Mouse (Mus musculus) embryonic facial prominence, embryonic 12.5 days (tissue): Measurements from ENCODE around the gene Hpca. TPM values are rescaled to one million over a fixed set of nuclear protein-coding genes. Genes with fewer than 3 reads are reported as not detected.

Experiments used
- ATAC-seq: fragments of 200-750 bp; cut with Nextera tagmentation; 2 replicates; pipeline ENCODE4 v1.8.0; 2017; ENCODE audit not compliant: insufficient number of reproducible peaks, insufficient read depth, low FRiP score, low TSS enrichment
- H3K27ac ChIP-seq: fragments of 300-500 bp; sonication (generic); 2 replicates; pipeline ENCODE4 v1.5.1; 2016; ENCODE audit warnings: mild to moderate bottlenecking
- H3K27me3 ChIP-seq: fragments of 300-500 bp; sonication (generic); 2 replicates; pipeline ENCODE4 v1.6.1; 2016; ENCODE audit warnings: mild to moderate bottlenecking, moderate library complexity
- H3K36me3 ChIP-seq: fragments of 300-500 bp; sonication (generic); 2 replicates; pipeline ENCODE4 v1.6.1; 2016; ENCODE audit warnings: mild to moderate bottlenecking
- H3K4me1 ChIP-seq: fragments of 300-500 bp; sonication (generic); 2 replicates; pipeline ENCODE4 v1.6.1; 2016
- H3K4me2 ChIP-seq: fragments of 300-500 bp; sonication (generic); replicated peaks from 2 replicates; pipeline ENCODE4 v1.6.1; 2016; ENCODE audit warnings: mild to moderate bottlenecking, moderate library complexity
- H3K4me3 ChIP-seq: fragments of 300-500 bp; sonication (generic); 2 replicates; pipeline ENCODE4 v1.5.1; 2016; ENCODE audit warnings: mild to moderate bottlenecking
- H3K9ac ChIP-seq: fragments of 300-500 bp; sonication (generic); 2 replicates; pipeline ENCODE4 v1.6.1; 2016; ENCODE audit warnings: mild to moderate bottlenecking, moderate library complexity
- H3K9me3 ChIP-seq: fragments of 300-500 bp; sonication (generic); 2 replicates; pipeline ENCODE4 v1.6.1; 2016; ENCODE audit warnings: mild to moderate bottlenecking, moderate library complexity
- WGBS: fragments of 180-500 bp; shearing (Covaris S2); methylation state at CpG from one replicate; pipeline ENCODE4 v1.1.7; 2016; 5-methylcytosine and 5-hydroxymethylcytosine counted together
- polyA plus RNA-seq: library from polyadenylated mRNA; unstranded; fragments of >200 nt; fragmentation: Nextera tagmentation; extraction: Ambion mirVana; gene quantifications from 2 replicates; pipeline ENCODE4 v1.2.1, GENCODE M21; 2016

Gene Hpca
- polyA plus RNA-seq = 3.6 and 4.7 TPM in 2 replicates

- H3K9me3 ChIP-seq = no peaks in the 10 kb centered on the region
- H3K27me3 ChIP-seq = peaks cover 64% of the 10 kb centered on the region
- ATAC-seq = no peak
- H3K36me3 ChIP-seq = no peaks in the 10 kb centered on the region
- H3K27ac ChIP-seq = no peak within 1 kb of the TSS
- H3K4me3 ChIP-seq = peak within 1 kb of the TSS; percentile 39
- under 1% methylated on average over 17 of the region's 17 CpGs for WGBS
- peak within 1 kb of the TSS; percentile 22 for H3K9ac ChIP-seq
- peak within 1 kb of the TSS; percentile 97 for H3K4me2 ChIP-seq
- H3K4me1 ChIP-seq = peaks cover 32% of the 10 kb centered on the region
Observed at GRCm38 (mm10) chr4:129121569-129122086, at the start of gene Hpca. Hpca (minus strand) TSS chr4:129122036.

DNA sequence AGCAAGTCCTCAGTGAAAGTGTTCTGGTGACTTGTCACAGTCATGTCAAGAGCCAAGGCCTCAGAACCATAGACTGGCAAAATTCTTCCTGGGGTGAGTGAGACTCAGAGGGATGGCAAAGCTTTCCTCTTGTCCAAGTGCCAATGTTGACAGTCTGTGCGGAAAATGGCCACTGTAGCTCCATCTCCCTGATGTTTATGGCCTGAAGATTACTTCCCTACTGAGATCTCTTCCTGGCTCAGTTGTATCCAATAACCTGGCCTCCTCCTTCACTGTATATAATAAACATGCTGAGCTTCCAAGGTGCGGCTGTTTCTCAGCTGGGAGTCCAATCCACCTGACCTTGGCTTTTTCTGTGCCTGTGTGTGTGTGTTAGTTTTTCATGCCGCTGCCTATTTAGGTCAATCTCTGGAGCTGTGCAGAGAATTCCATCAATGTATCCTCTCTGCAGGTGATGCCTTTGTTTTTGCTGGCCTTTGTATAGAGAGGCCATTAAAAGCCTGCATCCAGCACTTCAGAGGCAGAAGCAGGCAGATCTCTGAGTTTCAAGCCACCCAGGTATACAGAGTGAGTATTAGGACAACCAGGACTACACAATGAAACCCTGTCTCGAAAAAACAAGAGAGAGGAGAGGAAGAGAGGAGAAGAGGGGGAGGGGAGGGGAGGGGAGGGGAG, 39.9 kb upstream of the Hpca start:
- Histone ChIP-seq H3K4me3 (no peak overlapping the region), H3K4me1 (no peaks in the 10 kb centered on the region), H3K27me3 (no peaks in the 10 kb centered on the region), H3K9me3 (no peaks in the 10 kb centered on the region), H3K9ac (no peak overlapping the region), H3K4me2 (no peak overlapping the region), H3K27ac (no peak overlapping the region), H3K36me3 (peaks cover 50% of the 10 kb centered on the region)
- WGBS = 94% methylated on average over 4 of the region's 4 CpGs
- ATAC-seq = no peak

DNA sequence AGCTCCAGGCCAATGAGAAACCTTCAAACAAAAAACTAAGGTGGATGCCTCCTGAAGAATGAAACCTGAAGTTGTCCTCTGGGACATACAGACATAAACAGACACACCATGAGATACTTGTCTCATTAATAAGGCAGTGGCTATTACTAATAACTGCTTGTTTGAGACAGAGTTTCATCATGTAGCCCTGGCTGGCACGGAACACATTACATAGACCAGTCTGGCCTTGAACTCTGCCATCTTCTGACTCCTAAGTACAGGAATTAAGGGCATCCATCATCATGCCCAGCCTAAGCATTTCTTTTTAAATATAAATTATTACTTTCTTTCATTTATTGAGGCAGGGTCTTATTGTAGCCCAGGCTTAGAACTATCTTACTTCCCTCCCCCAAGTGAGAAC, 39.2 kb upstream of the Hpca start:
- Histone ChIP-seq H3K4me2 (no peak overlapping the region), H3K36me3 (peaks cover 52% of the 10 kb centered on the region), H3K4me1 (no peaks in the 10 kb centered on the region), H3K9ac (no peak overlapping the region), H3K9me3 (no peaks in the 10 kb centered on the region), H3K4me3 (no peak overlapping the region), H3K27me3 (no peaks in the 10 kb centered on the region), H3K27ac (no peak overlapping the region)
- ATAC-seq = no peak
- 90% methylated on average over 1 of the region's 1 CpGs for WGBS

GRCm38 (mm10) chr4:129158549-129158948, 36.7 kb upstream of the Hpca start:
- Histone ChIP-seq H3K4me1 (no peaks in the 10 kb centered on the region), H3K9ac (no peak overlapping the region), H3K4me2 (no peak overlapping the region), H3K27ac (no peak overlapping the region), H3K9me3 (no peaks in the 10 kb centered on the region), H3K36me3 (peaks cover 54% of the 10 kb centered on the region), H3K4me3 (no peak overlapping the region), H3K27me3 (no peaks in the 10 kb centered on the region)
- no peak for ATAC-seq
- WGBS = 78% methylated on average over 3 of the region's 3 CpGs

DNA sequence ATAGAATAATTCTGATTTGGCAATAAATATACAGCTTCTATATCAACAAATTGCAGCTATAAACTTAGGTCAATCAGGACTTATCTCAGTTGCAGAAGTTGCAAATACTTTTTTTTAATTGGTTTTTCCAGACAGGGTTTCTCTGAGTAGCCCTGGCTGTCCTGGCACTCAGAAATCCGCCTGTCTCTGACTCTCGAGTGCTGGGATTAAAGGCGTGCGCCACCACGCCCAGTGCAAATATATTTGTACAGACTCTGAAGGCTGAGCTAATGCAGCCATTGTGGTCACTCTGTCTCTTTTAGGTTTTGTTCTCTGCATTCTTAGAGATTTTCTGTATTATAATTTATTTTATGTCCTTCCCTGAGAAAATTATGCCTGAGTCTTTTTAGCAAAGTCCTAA, 35.7 kb upstream of the Hpca start:
- no peak overlapping the region for H3K9ac ChIP-seq
- no peak for ATAC-seq
- H3K9me3 ChIP-seq = no peaks in the 10 kb centered on the region
- no peaks in the 10 kb centered on the region for H3K27me3 ChIP-seq
- 90% methylated on average over 5 of the region's 5 CpGs for WGBS
- no peak overlapping the region for H3K4me2 ChIP-seq
- H3K27ac ChIP-seq = no peak overlapping the region
- H3K4me1 ChIP-seq = no peaks in the 10 kb centered on the region
- peaks cover 63% of the 10 kb centered on the region for H3K36me3 ChIP-seq
- no peak overlapping the region for H3K4me3 ChIP-seq

- no peaks in the 10 kb centered on the region for H3K27me3 ChIP-seq
- H3K4me3 ChIP-seq = no peak overlapping the region
- H3K9ac ChIP-seq = no peak overlapping the region
- WGBS = 90% methylated on average over 4 of the region's 4 CpGs
- H3K36me3 ChIP-seq = peaks cover 59% of the 10 kb centered on the region
- H3K9me3 ChIP-seq = no peaks in the 10 kb centered on the region
- H3K4me2 ChIP-seq = no peak overlapping the region
- H3K27ac ChIP-seq = no peak overlapping the region
- no peaks in the 10 kb centered on the region for H3K4me1 ChIP-seq
- ATAC-seq = no peak
Observed at GRCm38 (mm10) chr4:129151276-129151811, 29.5 kb upstream of the Hpca start.

- WGBS = 77% methylated on average over 1 of the region's 1 CpGs
- Histone ChIP-seq H3K9ac (no peak overlapping the region), H3K4me2 (no peak overlapping the region), H3K27me3 (no peaks in the 10 kb centered on the region), H3K4me1 (peaks cover 6% of the 10 kb centered on the region; the same call in 1 of the 2 replicates), H3K9me3 (no peaks in the 10 kb centered on the region), H3K36me3 (peaks cover 47% of the 10 kb centered on the region), H3K27ac (no peak overlapping the region), H3K4me3 (no peak overlapping the region)
- ATAC-seq = no peak
Observed at GRCm38 (mm10) chr4:129149321-129149720, 27.5 kb upstream of the Hpca start.

- 83% methylated on average over 13 of the region's 13 CpGs for WGBS
- H3K27ac ChIP-seq = no peak overlapping the region
- no peak overlapping the region for H3K9ac ChIP-seq
- peaks cover 40% of the 10 kb centered on the region for H3K36me3 ChIP-seq
- H3K9me3 ChIP-seq = no peaks in the 10 kb centered on the region
- peaks cover 9% of the 10 kb centered on the region; the same call in 1 of the 2 replicates for H3K4me1 ChIP-seq
- H3K4me3 ChIP-seq = no peak overlapping the region
- ATAC-seq = no peak
- no peak overlapping the region for H3K4me2 ChIP-seq
- H3K27me3 ChIP-seq = no peaks in the 10 kb centered on the region
Observed at GRCm38 (mm10) chr4:129147552-129148103, 25.8 kb upstream of the Hpca start.

GRCm38 (mm10) chr4:129146392-129146791, 24.6 kb upstream of the Hpca start:
- peaks cover 9% of the 10 kb centered on the region; the same call in 1 of the 2 replicates for H3K4me1 ChIP-seq
- H3K9ac ChIP-seq = no peak overlapping the region
- H3K27ac ChIP-seq = no peak overlapping the region
- H3K36me3 ChIP-seq = peaks cover 29% of the 10 kb centered on the region
- no peaks in the 10 kb centered on the region for H3K9me3 ChIP-seq
- no peak overlapping the region for H3K4me3 ChIP-seq
- ATAC-seq = no peak
- no peak overlapping the region for H3K4me2 ChIP-seq
- 68% methylated on average over 2 of the region's 2 CpGs for WGBS
- no peaks in the 10 kb centered on the region for H3K27me3 ChIP-seq

GRCm38 (mm10) chr4:129145943-129146342, 24.1 kb upstream of the Hpca start:
- peaks cover 24% of the 10 kb centered on the region for H3K36me3 ChIP-seq
- H3K9me3 ChIP-seq = no peaks in the 10 kb centered on the region

DNA sequence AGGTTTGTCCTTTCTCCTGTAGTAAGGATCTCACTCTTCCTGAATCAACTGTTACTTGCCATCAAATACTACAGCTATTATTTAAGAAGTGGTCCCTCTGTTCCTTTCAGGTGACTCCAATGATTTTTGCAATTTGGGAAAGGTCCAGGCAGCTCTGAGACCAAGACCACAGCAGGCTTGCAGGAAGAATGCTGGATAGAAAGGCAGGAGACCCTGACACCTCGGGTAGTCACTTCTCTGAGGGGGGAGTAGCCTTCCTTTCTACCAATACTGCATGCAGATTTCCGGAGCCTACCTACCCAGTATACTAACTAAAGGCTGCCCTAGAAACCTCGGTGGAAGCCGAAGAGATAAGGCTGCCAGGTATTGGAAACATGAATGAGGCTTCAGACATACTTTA, 23.6 kb upstream of the Hpca start:
- Histone ChIP-seq H3K9ac (no peak overlapping the region), H3K4me2 (no peak overlapping the region), H3K27me3 (no peaks in the 10 kb centered on the region), H3K4me1 (peaks cover 9% of the 10 kb centered on the region; the same call in 1 of the 2 replicates), H3K9me3 (no peaks in the 10 kb centered on the region), H3K4me3 (no peak overlapping the region), H3K27ac (peak overlapping the region; percentile 72), H3K36me3 (peaks cover 19% of the 10 kb centered on the region)
- 75% methylated on average over 4 of the region's 4 CpGs for WGBS
- ATAC-seq = no peak

More at GRCm38 (mm10) chr4:129145943-129146342, 24.1 kb upstream of the Hpca start:
- no peak overlapping the region for H3K4me3 ChIP-seq
- no peak overlapping the region for H3K9ac ChIP-seq
- WGBS = 79% methylated on average over 4 of the region's 4 CpGs
- peaks cover 9% of the 10 kb centered on the region; the same call in 1 of the 2 replicates for H3K4me1 ChIP-seq
- no peaks in the 10 kb centered on the region for H3K27me3 ChIP-seq
- no peak for ATAC-seq
- no peak overlapping the region for H3K4me2 ChIP-seq
- H3K27ac ChIP-seq = no peak overlapping the region
